Mouse (Mus musculus) hindbrain, embryonic 13.5 days (tissue): ENCODE data around the gene Pgls. TPM values are rescaled to one million over a fixed set of nuclear protein-coding genes. Genes with fewer than 3 reads are reported as not detected.
A peak's percentile ranks its signal among the peaks of the same experiment; 100 is the strongest.

Source experiments
- ATAC-seq: fragments of 200-750 bp; cut with Nextera tagmentation; 2 replicates; pipeline ENCODE4 v1.8.0; 2017; ENCODE audit warnings: moderate TSS enrichment; ENCODE audit not compliant: low FRiP score
- H3K27ac ChIP-seq: fragments of 300-500 bp; sonication (generic); 2 replicates; pipeline ENCODE4 v1.5.1; 2015; ENCODE audit warnings: inconsistent platforms, mild to moderate bottlenecking, moderate library complexity
- H3K27me3 ChIP-seq: fragments of 300-500 bp; sonication (generic); 2 replicates; pipeline ENCODE4 v1.6.1; 2015; ENCODE audit warnings: mild to moderate bottlenecking, inconsistent platforms
- H3K36me3 ChIP-seq: fragments of 300-500 bp; sonication (generic); 2 replicates; pipeline ENCODE4 v1.6.1; 2015; ENCODE audit warnings: mild to moderate bottlenecking, inconsistent platforms
- H3K4me1 ChIP-seq: fragments of 300-500 bp; sonication (generic); replicated peaks from 2 replicates; pipeline ENCODE4 v1.6.1; 2015; ENCODE audit warnings: inconsistent platforms
- H3K4me2 ChIP-seq: fragments of 300-500 bp; sonication (generic); 2 replicates; pipeline ENCODE4 v1.6.1; 2015; ENCODE audit warnings: inconsistent platforms, mild to moderate bottlenecking, moderate library complexity
- H3K4me3 ChIP-seq: fragments of 300-500 bp; sonication (generic); 2 replicates; pipeline ENCODE4 v1.5.1; 2015; ENCODE audit warnings: mild to moderate bottlenecking, inconsistent platforms
- H3K9ac ChIP-seq: fragments of 300-500 bp; sonication (generic); 2 replicates; pipeline ENCODE4 v1.6.1; 2015; ENCODE audit warnings: mild to moderate bottlenecking, inconsistent platforms
- H3K9me3 ChIP-seq: fragments of 300-500 bp; sonication (generic); 2 replicates; pipeline ENCODE4 v1.6.1; 2016; ENCODE audit warnings: inconsistent platforms
- WGBS: fragments of 180-500 bp; shearing (Covaris S2); methylation state at CpG from one replicate; pipeline ENCODE4 v1.1.7; 2015; 5-methylcytosine and 5-hydroxymethylcytosine counted together
- polyA plus RNA-seq: library from polyadenylated mRNA; unstranded; fragments of >200 nt; fragmentation: Nextera tagmentation; extraction: Ambion mirVana; gene quantifications from 2 replicates; pipeline ENCODE4 v1.2.1, GENCODE M21; 2015

Pgls gene
- polyA plus RNA-seq, 1 experiment from 2014 or later = 197 TPM

DNA sequence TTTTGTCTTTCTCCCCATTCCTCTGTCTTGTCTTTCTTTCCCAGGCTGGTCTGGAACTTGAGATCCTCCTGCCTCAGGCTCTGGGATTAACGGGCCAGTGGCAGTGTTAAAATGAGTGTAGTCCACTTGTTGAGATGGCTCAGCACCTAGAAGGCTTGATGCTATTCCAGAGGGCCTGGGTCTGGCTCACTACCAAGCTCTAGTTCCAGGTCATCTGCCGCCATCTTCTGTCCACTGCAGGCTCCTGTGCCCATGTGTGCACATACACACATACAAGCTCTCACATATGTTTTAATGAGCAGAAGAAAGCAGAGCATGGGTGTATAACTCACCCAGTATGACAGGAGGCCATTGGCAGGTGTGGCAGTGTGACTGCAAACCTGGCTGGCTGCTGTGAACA lies 19.9 kb upstream of the Pgls start:
- peak overlapping the region; percentile 78 for H3K27ac ChIP-seq
- no peak for ATAC-seq
- peak overlapping the region; percentile 56 for H3K4me3 ChIP-seq
- H3K27me3 ChIP-seq = peaks cover 18% of the 10 kb centered on the region
- H3K4me2 ChIP-seq = peak overlapping the region; percentile 81
- no peaks in the 10 kb centered on the region; the same call in 1 of the 2 replicates for H3K36me3 ChIP-seq
- WGBS = 89% methylated on average over 2 of the region's 2 CpGs
- H3K4me1 ChIP-seq = peaks cover 43% of the 10 kb centered on the region
- H3K9me3 ChIP-seq = no peaks in the 10 kb centered on the region
- peak overlapping the region; percentile 43; the same call in 1 of the 2 replicates for H3K9ac ChIP-seq

DNA sequence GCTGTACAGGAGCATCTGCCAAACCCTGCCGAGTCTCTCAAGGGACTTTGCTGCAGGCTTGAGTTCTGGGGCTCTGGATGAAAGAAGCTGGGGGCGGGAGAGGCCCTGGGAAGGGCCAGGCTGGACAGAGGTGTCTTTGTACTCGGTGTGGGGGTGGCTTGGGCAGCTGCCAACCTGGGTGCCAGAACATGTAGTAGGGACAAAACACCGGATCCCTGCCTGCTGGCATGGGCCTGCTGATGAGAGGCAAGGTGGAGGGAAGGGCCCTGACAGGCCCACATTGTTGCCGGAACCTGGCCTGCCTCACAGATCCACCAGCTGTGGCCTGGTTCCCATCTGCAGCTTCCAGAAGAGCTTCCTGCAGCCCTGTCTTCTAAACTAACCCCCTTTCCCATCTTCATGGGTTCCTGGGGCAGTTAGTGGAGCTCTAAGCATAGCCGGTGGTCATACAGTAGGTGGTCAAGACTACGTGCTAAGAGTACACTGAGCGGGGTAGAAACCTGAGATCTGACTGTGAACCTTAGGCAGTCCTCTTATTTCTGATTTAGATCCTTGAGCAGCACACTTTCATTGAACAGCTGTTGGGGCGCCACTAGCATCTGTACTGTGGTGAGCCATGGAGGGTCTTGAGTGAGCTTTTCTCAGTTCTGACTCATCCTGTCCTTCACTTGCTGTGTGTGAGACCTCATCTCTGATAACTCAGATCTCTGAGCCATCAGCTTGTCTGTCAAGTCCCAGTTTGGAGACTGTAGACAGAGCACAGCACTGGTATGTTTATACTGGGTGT lies 18.9 kb upstream of the Pgls start:
- Histone ChIP-seq H3K27me3 (peaks cover 9% of the 10 kb centered on the region), H3K36me3 (no peaks in the 10 kb centered on the region; the same call in 1 of the 2 replicates), H3K4me1 (peaks cover 43% of the 10 kb centered on the region), H3K9me3 (no peaks in the 10 kb centered on the region), H3K9ac (no peak overlapping the region), H3K4me3 (peak overlapping the region; percentile 4; the same call in 1 of the 2 replicates), H3K4me2 (peak overlapping the region; percentile 81), H3K27ac (peak overlapping the region; percentile 78)
- 71% methylated on average over 9 of the region's 9 CpGs for WGBS
- no peak for ATAC-seq

DNA sequence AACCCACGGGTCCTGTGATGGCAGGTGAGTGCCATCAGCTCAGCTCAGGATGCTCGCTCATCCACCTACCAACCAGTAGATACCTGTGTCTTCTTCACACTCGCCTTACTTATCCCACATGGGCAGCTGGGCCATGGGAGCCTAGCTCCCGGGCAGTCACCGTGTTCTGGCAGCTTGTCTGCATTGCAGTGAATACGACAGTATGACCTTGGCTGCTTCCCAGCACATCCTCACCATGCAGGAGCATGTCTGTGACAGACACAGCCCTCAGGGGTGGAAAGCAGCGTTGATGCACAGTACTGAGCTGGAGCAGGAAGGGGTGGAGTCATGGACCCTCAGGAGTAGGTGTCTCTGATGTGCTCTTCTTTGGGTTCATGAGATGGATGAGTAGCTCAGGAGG lies 17.6 kb upstream of the Pgls start:
- Histone ChIP-seq H3K27me3 (peaks cover 3% of the 10 kb centered on the region; the same call in 1 of the 2 replicates), H3K4me1 (peaks cover 35% of the 10 kb centered on the region), H3K36me3 (peaks cover 2% of the 10 kb centered on the region; the same call in 1 of the 2 replicates), H3K27ac (no peak overlapping the region), H3K9ac (no peak overlapping the region), H3K4me3 (no peak overlapping the region), H3K4me2 (no peak overlapping the region), H3K9me3 (no peaks in the 10 kb centered on the region)
- no peak for ATAC-seq
- WGBS = 78% methylated on average over 7 of the region's 7 CpGs

DNA sequence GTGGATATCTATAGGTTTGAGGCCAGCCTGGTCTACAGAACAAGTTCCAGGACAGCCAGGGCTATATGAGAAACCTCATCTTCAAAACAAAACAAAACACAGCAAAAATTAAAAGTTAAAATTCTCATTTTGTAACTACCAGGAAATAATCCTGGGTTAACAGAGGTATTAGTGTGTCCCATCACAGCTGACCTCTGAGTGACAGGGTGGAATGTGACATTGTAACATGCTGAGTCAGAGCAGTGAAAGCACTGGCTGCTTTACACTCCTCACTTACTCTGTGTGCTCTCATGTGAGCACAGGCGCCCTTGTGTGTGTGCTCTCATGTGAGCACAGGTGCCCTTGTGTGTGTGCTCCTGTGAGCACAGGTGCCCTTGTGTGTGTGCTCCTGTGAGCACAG lies 17.0 kb upstream of the Pgls start:
- Histone ChIP-seq H3K4me1 (peaks cover 41% of the 10 kb centered on the region), H3K27me3 (peaks cover 9% of the 10 kb centered on the region; the same call in 1 of the 2 replicates), H3K9ac (no peak overlapping the region), H3K9me3 (no peaks in the 10 kb centered on the region), H3K27ac (no peak overlapping the region), H3K36me3 (peaks cover 6% of the 10 kb centered on the region; the same call in 1 of the 2 replicates), H3K4me3 (no peak overlapping the region), H3K4me2 (no peak overlapping the region)
- 75% methylated on average over 1 of the region's 1 CpGs for WGBS
- ATAC-seq = no peak

DNA sequence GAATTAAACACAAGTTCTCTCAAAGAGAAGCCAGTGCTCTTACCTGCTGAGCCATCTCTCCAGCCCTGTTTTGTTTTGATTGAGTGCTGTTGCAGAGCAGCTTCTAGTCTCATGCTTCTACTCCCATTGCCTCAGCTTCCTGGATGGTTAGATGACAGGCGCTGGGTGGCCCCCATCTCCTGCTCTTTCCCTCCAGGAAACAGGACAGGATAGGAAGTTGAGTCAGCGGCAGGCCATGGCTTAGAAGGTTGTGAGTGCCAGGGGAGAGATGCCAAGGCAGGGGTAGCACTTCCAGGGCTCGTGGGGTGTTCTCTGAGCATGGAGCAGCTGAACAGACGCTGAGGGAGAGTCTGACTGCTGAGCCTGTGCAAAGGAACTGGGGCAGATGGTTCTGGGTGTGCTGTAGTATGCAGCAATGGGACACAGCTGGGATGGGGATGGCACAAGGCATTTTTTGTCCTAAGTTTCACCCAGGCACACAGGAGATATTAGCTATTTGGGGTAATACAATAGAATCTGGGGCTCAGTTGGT lies 14.1 kb upstream of the Pgls start:
- Histone ChIP-seq H3K27me3 (peaks cover 13% of the 10 kb centered on the region; the same call in 1 of the 2 replicates), H3K4me1 (peaks cover 23% of the 10 kb centered on the region), H3K36me3 (peaks cover 27% of the 10 kb centered on the region), H3K4me3 (no peak overlapping the region), H3K9ac (no peak overlapping the region), H3K9me3 (no peaks in the 10 kb centered on the region), H3K4me2 (no peak overlapping the region), H3K27ac (no peak overlapping the region)
- no peak for ATAC-seq
- WGBS = 73% methylated on average over 4 of the region's 4 CpGs

DNA sequence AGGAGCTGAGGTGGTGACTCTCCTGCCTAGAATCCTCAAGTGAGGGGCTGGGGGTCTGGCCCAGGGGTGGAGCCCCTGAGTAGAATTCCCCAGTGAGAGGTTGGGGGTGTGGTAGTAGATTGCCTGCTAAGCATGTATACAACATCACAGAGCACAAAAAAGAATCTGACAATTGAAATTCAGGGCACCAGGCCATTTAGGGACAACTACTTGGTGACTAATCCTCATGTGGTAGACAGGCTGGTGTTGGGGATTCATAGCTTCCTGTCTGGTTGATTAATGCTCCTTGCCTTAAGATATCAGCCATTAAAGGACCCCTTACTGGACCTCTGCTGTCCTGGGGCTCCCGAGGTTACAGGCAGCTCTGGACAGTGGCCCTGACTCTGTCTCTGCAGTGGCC lies 13.0 kb upstream of the Pgls start:
- ATAC-seq = no peak
- no peaks in the 10 kb centered on the region for H3K9me3 ChIP-seq
- H3K4me3 ChIP-seq = no peak overlapping the region
- peaks cover 32% of the 10 kb centered on the region for H3K36me3 ChIP-seq
- no peak overlapping the region for H3K4me2 ChIP-seq
- peak overlapping the region; percentile 35; the same call in 1 of the 2 replicates for H3K27ac ChIP-seq
- peaks cover 19% of the 10 kb centered on the region for H3K4me1 ChIP-seq
- WGBS = 89% methylated on average over 1 of the region's 1 CpGs
- H3K27me3 ChIP-seq = peaks cover 13% of the 10 kb centered on the region; the same call in 1 of the 2 replicates
- no peak overlapping the region for H3K9ac ChIP-seq

DNA sequence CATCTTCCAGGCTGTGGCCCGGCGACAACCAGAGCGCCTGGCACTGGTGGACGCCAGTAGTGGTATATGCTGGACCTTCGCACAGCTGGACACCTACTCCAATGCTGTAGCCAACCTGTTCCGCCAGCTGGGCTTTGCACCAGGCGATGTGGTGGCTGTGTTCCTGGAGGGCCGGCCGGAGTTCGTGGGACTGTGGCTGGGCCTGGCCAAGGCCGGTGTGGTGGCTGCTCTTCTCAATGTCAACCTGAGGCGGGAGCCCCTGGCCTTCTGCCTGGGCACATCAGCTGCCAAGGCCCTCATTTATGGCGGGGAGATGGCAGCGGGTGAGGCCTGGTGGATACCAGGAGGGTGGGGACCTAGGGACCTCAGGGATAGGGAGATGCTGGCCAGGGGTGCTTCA lies 12.5 kb upstream of the Pgls start:
- ATAC-seq = 0 out of 2 replicates have a peak, but pooled peaks have one; percentile 11
- Histone ChIP-seq H3K9ac (no peak overlapping the region), H3K9me3 (no peaks in the 10 kb centered on the region), H3K4me1 (peaks cover 15% of the 10 kb centered on the region), H3K27ac (peak overlapping the region; percentile 35; the same call in 1 of the 2 replicates), H3K36me3 (peaks cover 37% of the 10 kb centered on the region), H3K27me3 (peaks cover 13% of the 10 kb centered on the region; the same call in 1 of the 2 replicates), H3K4me2 (no peak overlapping the region), H3K4me3 (no peak overlapping the region)
- whole genome bisulfite sequencing = 86% methylated on average over 14 of the region's 14 CpGs

DNA sequence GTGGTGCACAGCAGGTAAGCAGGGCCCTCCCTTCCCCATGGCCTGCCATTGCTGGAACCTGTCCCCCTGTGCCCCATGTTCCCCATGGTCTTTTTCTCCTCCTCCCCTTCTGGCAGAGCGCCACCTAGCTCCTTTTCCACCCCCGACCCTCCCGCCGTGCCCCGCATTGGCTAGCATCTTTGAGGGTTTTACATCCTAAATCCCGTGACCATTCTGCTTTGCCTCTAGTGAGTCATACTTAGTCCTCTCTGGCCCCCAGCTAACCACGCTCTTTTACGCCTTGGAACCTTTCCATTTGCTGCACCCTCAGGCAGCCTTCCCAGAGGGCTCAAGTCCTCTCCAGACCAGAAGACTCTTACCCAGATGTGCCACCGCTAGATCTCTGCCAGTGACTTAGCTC lies 11.8 kb upstream of the Pgls start:
- H3K27me3 ChIP-seq = peaks cover 13% of the 10 kb centered on the region; the same call in 1 of the 2 replicates
- no peak overlapping the region for H3K4me3 ChIP-seq
- peaks cover 44% of the 10 kb centered on the region for H3K36me3 ChIP-seq
- H3K9me3 ChIP-seq = no peaks in the 10 kb centered on the region
- H3K4me1 ChIP-seq = peaks cover 13% of the 10 kb centered on the region
- WGBS = 26% methylated on average over 9 of the region's 9 CpGs
- H3K27ac ChIP-seq = no peak overlapping the region
- no peak overlapping the region for H3K9ac ChIP-seq
- ATAC-seq = peak; percentile 46; the same call in 1 of the 2 replicates
- H3K4me2 ChIP-seq = no peak overlapping the region

DNA sequence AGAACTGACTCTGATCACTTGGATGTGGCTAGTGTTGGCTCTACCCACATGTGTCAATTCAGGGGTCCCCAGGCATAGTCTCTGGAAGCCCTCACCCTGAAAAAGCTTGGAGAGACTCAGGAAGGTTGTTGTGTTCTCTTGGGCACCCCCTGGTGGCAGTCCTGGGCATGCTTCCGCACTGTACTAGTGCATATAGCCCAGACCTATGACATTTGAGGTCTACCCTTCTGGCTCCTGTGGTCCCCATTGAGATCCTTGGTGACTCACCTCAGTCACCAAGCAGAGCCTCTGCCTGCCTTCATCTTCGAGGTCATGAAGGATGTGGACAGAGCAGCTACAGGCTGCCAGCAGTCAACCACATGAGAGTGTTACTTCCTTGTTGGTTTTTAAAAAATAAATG lies 5.1 kb upstream of the Pgls start:
- Histone ChIP-seq H3K36me3 (peaks cover 44% of the 10 kb centered on the region), H3K27me3 (no peaks in the 10 kb centered on the region), H3K4me2 (no peak overlapping the region), H3K4me1 (peaks cover 12% of the 10 kb centered on the region), H3K9ac (no peak overlapping the region), H3K9me3 (no peaks in the 10 kb centered on the region), H3K27ac (no peak overlapping the region), H3K4me3 (no peak overlapping the region)
- WGBS = 78% methylated on average over 2 of the region's 2 CpGs
- ATAC-seq = no peak

DNA sequence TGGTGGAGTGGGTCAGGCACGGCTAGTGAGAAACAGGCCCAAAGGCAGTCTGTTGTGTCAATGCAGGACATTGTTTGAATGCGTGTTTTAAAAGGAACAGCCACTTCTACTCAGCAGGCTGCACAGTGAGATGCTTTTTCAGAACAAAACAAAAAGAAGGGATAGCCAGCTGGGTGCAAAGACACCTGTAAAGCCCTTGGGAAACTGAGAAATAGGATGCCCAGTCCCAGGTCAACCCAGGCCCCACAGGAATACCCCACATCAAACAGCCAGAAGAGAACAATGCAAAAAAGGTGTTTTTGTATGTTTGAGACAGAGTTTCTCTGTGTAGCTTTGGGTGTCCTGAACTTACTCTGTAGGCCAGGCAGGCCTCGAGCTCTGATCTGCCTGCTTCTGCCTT lies 3.2 kb upstream of the Pgls start:
- Histone ChIP-seq H3K27me3 (no peaks in the 10 kb centered on the region), H3K9me3 (no peaks in the 10 kb centered on the region), H3K36me3 (peaks cover 39% of the 10 kb centered on the region), H3K4me3 (no peak overlapping the region), H3K4me1 (peaks cover 25% of the 10 kb centered on the region), H3K9ac (no peak overlapping the region), H3K27ac (no peak overlapping the region), H3K4me2 (no peak overlapping the region)
- ATAC-seq = no peak
- WGBS = 74% methylated on average over 3 of the region's 3 CpGs

DNA sequence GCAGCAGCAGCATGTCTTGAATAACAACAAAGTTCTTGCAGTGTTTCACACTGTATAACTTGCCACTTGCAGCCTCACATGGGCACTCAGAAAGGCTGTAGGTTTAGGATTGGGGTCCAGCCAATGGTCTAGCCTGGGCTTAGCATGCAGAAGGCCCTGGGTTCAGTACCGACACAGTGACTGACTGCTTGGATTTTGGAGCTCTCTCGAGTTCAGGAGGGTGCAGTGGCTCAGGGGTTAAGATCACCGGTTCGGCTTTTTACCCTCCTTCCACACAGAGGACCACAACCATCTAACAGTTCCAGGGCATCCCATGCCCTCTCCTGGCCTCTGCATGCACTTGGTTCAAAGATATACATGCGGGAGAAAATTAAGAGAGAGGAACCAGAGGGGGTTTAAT lies 959 bp upstream of the Pgls start:
- H3K4me3 ChIP-seq = peak overlapping the region; percentile 66
- peak overlapping the region; percentile 99 for H3K27ac ChIP-seq
- H3K9ac ChIP-seq = peak overlapping the region; percentile 96
- peaks cover 34% of the 10 kb centered on the region for H3K4me1 ChIP-seq
- no peak for ATAC-seq
- peaks cover 29% of the 10 kb centered on the region for H3K36me3 ChIP-seq
- peak overlapping the region; percentile 85 for H3K4me2 ChIP-seq
- WGBS = 26% methylated on average over 5 of the region's 5 CpGs
- no peaks in the 10 kb centered on the region for H3K9me3 ChIP-seq
- no peaks in the 10 kb centered on the region for H3K27me3 ChIP-seq

DNA sequence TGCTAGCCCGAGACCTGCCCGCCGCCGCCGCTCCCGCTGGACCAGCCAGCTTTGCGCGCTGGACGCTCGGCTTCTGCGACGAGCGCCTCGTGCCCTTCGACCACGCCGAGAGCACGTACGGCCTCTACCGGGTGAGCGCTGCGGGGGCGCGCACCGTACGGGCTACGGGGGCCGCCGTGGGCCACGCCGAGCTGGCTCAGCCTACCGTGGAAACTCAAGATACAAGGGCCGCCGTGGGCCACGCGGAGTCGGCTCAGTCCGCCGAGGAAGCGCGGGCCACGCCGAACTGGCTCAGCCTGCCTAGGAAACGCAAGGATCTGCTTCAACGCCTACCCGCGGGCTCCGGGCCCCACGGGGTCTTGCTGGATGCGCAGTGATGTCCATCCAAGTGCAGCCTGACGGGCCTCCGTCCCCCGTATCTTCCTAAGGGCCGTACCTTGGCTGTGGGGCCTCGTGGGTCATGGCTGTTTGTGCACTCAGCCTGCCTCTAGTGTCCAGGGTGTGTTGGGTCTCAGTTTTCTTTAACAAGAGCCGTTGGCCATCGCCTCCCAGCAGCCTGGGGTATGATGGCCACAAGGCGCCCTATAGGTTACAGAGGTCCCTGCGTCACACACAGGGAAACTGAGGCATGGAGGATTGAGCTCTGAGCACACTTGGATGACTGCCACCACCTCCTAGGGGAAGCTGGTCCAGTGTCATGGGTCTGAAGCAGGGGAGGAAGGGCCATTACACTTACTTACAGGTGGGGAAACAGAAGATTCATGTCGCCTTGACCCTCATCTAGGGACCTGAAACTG lies 596 bp downstream of the Pgls start:
- WGBS = 5% methylated on average over 60 of the region's 60 CpGs
- H3K4me1 ChIP-seq = peaks cover 45% of the 10 kb centered on the region
- ATAC-seq = peak; percentile 76

More for the DNA sequence above, 596 bp downstream of the Pgls start:
- Histone ChIP-seq H3K9me3 (no peaks in the 10 kb centered on the region), H3K4me2 (peak overlapping the region; percentile 85), H3K27me3 (no peaks in the 10 kb centered on the region), H3K36me3 (peaks cover 16% of the 10 kb centered on the region; the same call in 1 of the 2 replicates), H3K4me3 (peak overlapping the region; percentile 66), H3K9ac (peak overlapping the region; percentile 96), H3K27ac (peak overlapping the region; percentile 99)
